ENCODE assay signal across 25 mouse cellular contexts in the genomic region with DNA sequence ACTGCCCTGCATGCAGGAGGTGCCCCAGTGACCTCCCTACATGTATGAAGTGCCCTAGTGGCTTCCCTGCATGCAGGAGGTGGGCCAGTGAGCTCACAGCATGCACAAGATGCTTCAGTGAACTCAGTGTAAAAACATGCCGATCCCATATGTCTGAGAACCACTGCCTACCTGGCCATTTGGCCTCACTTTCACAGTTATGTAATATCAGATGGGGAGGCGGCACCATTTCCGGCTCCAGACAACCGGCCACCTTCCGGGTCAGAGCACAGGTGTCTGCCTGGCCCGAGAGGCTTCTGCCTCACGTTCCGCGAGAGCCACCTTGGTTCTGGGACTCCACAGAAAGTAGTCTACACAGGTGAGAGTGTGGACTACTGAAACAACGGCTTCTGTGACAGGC.
DNase-seq lines count a peak whose midpoint lies in the region; ATAC-seq lines count a peak whose summit lies in the region.
"Had no signal": no experiment of that assay in that cellular context is flagged by ENCODE, and none has a peak within 500 bp of the region (broad histone marks: within the 10 kb centered on the region; RNA-seq: fewer than 3 reads in every experiment).

No protein-coding gene starts in this region.

- H3K27me3 ChIP-seq in limb, embryonic 10.5 days (ENCODE audit: low read depth, poor library complexity, severe bottlenecking), result no peaks in the 10 kb centered on the region
- H3K27me3 ChIP-seq: embryonic facial prominence, embryonic 12.5 days; embryonic facial prominence, embryonic 15.5 days; hindbrain, embryonic 13.5 days had no signal

- no peaks in the 10 kb centered on the region for H3K9me3 ChIP-seq in limb, embryonic 10.5 days (replicated peaks)
- H3K9me3 ChIP-seq: embryonic facial prominence, embryonic 12.5 days; embryonic facial prominence, embryonic 15.5 days; hindbrain, embryonic 10.5 days; hindbrain, embryonic 13.5 days had no signal

- H3K4me3 ChIP-seq in limb, embryonic 10.5 days, result no peak overlapping the region
- H3K4me3 ChIP-seq: embryonic facial prominence, embryonic 12.5 days; embryonic facial prominence, embryonic 15.5 days; hindbrain, embryonic 10.5 days; hindbrain, embryonic 13.5 days had no signal

- peak; percentile 14 for DNase-seq in cerebellum, adult 11 months
- peak; percentile 4 for DNase-seq in left cerebral cortex, postnatal 4 days
- no peak for DNase-seq in left cerebral cortex, adult 9 months (ENCODE audit: low spot score in 2 of 2)
- peak; percentile 56 to 73 for DNase-seq in cerebellum, postnatal 14 days
- DNase-seq in limb, embryonic 10.5 days (ENCODE audit: low spot score), result no peak
- DNase-seq in heart, postnatal 25 days (ENCODE audit: low spot score), result no peak
- DNase-seq in frontal cortex, postnatal 10 days (ENCODE audit: low spot score in 2 of 2), result no peak
- DNase-seq: adrenal gland, adult 8-10 months; adrenal gland, postnatal 25 days; forebrain, postnatal 0 days; gastrocnemius, postnatal 10 days; gastrocnemius, postnatal 36 days; heart, adult 11 months; heart, postnatal 36 days; kidney, adult 18-20 months; kidney, adult 9 months had no signal

- H3K27ac ChIP-seq in limb, embryonic 10.5 days, result no peak overlapping the region
- H3K27ac ChIP-seq: embryonic facial prominence, embryonic 12.5 days; embryonic facial prominence, embryonic 15.5 days; hindbrain, embryonic 10.5 days; hindbrain, embryonic 13.5 days had no signal

- 95% methylated on average over 10 of the region's 10 CpGs for WGBS in limb, embryonic 10.5 days

- ATAC-seq in cerebellum, adult (ENCODE audit: insufficient number of reproducible peaks, low FRiP score, low TSS enrichment), result no peak
- ATAC-seq: activated CD4-positive, CD25-positive, alpha-beta regulatory T cell, adult 4 months; forebrain, embryonic 14.5 days; forebrain, postnatal 0 days; hindbrain, embryonic 16.5 days; intestine, embryonic 16.5 days had no signal

- H3K36me3 ChIP-seq in limb, embryonic 10.5 days, result no peaks in the 10 kb centered on the region
- H3K36me3 ChIP-seq: embryonic facial prominence, embryonic 12.5 days; embryonic facial prominence, embryonic 15.5 days; hindbrain, embryonic 10.5 days; hindbrain, embryonic 13.5 days had no signal

- peaks cover 8% of the 10 kb centered on the region for H3K4me1 ChIP-seq in limb, embryonic 10.5 days
- H3K4me1 ChIP-seq: embryonic facial prominence, embryonic 12.5 days; embryonic facial prominence, embryonic 15.5 days; hindbrain, embryonic 10.5 days; hindbrain, embryonic 13.5 days had no signal

- intact Hi-C loops in left cerebral cortex, postnatal 4 days (cut with DNase I), result no loop called here
- intact Hi-C loops in heart, postnatal 25 days (cut with DNase I), result no loop called here

Comparison
In these comparisons a context has a peak if more than half of its experiments do, and no peak if none do; other contexts are left out.
1. DNase-seq: peak in cerebellum, adult 11 months (single experiment), left cerebral cortex, postnatal 4 days (single experiment) and cerebellum, postnatal 14 days (2 of 2); none in left cerebral cortex, adult 9 months (0 of 2), limb, embryonic 10.5 days (single experiment), heart, postnatal 25 days (single experiment) and frontal cortex, postnatal 10 days (0 of 2).